Mouse (Mus musculus) liver, postnatal 0 days (tissue): ENCODE results near the gene Scgb1a1.

Experiments used
- CTCF ChIP-seq: sonication (generic); IDR thresholded peaks from 2 replicates; pipeline ENCODE4 v1.5.1; 2016; ENCODE audit warnings: antibody characterized with exemption, low read depth
- EP300 ChIP-seq: IDR thresholded peaks from 2 replicates; pipeline ENCODE4 v1.6.1; 2016; ENCODE audit warnings: antibody characterized with exemption, low read depth, mild to moderate bottlenecking

- TF ChIP-seq EP300 (no peak), CTCF (no peak)
Measured at GRCm38 (mm10) chr19:9060103-9060502, 27.7 kb downstream of the Scgb1a1 start.
